ENCODE assay signal across 21 mouse cellular contexts in genomic region chr1:165789963-165790362, GRCm38 (mm10). TPM values are rescaled to one million over a fixed set of nuclear protein-coding genes. Genes with fewer than 3 reads are reported as not detected.
DNase-seq lines count a peak whose midpoint lies in the region; ATAC-seq and TF ChIP-seq lines count a peak whose summit lies in the region.
"Had no signal": no experiment of that assay in that cellular context is flagged by ENCODE, and none has a peak within 500 bp of the region (broad histone marks: within the 10 kb centered on the region; RNA-seq: fewer than 3 reads in every experiment).

No protein-coding gene starts in this region.

- H3K4me3 ChIP-seq in spleen, adult 2 months (ENCODE audit: extremely low read depth, insufficient read depth, insufficient read length): peak overlapping the region; percentile 65; the same call in 1 of the 2 replicates
- H3K4me3 ChIP-seq: embryonic facial prominence, embryonic 15.5 days; forebrain, embryonic 12.5 days; heart, embryonic 13.5 days; hindbrain, embryonic 12.5 days; midbrain, embryonic 12.5 days had no signal

- TF ChIP-seq POLR2A in spleen, adult 2 months (IDR thresholded peaks at IDR 0.05; ENCODE audit: low read depth, low read length): no peak

- no peak for TF ChIP-seq CTCF in spleen, adult 2 months (IDR thresholded peaks at IDR 0.05; ENCODE audit: extremely low read depth, insufficient read depth, insufficient read length, insufficient replicate concordance)

- no peaks in the 10 kb centered on the region for H3K4me1 ChIP-seq in spleen, adult 2 months (ENCODE audit: control insufficient read depth, insufficient read depth, insufficient read length)
- H3K4me1 ChIP-seq: heart, embryonic 13.5 days; midbrain, embryonic 12.5 days had no signal

- 72% methylated on average over 6 of the region's 6 CpGs for WGBS in spleen, adult 2 months

- no peak for DNase-seq in spleen, adult 2 months (ENCODE audit: low read depth in 1 of 2, low spot score in 2 of 2)
- no peak for DNase-seq in spleen, postnatal 10 days (ENCODE audit: low spot score in 2 of 2)
- peak; percentile 78 to 85 for DNase-seq in natural killer cell, adult 2 months (ENCODE audit: low spot score in 2 of 2)
- DNase-seq in thymus, postnatal 36 days: peak; percentile 42 to 53
- no peak for DNase-seq in urinary bladder, adult 2 months (ENCODE audit: low spot score)
- DNase-seq in layer of hippocampus, postnatal 10 days (ENCODE audit: low spot score in 2 of 2): no peak
- DNase-seq in kidney, postnatal 10 days: no peak
- DNase-seq: cerebellum, adult 11-12 months; gastrocnemius, postnatal 25 days; kidney, adult 18-20 months; kidney, postnatal 4 days; lung, postnatal 10 days; right cerebral cortex, postnatal 14 days had no signal

- H3K36me3 ChIP-seq in spleen, adult 2 months (ENCODE audit: control insufficient read depth, insufficient read depth, low read length): no peaks in the 10 kb centered on the region
- H3K36me3 ChIP-seq: embryonic facial prominence, embryonic 15.5 days; forebrain, embryonic 12.5 days; heart, embryonic 13.5 days; hindbrain, embryonic 12.5 days; midbrain, embryonic 12.5 days had no signal

- H3K27ac ChIP-seq in spleen, adult 2 months (ENCODE audit: insufficient read depth, low read length): peak overlapping the region; percentile 93
- H3K27ac ChIP-seq: embryonic facial prominence, embryonic 15.5 days; forebrain, embryonic 12.5 days; heart, embryonic 13.5 days; hindbrain, embryonic 12.5 days; liver, embryonic 14.5 days; midbrain, embryonic 12.5 days had no signal

- H3K27me3 ChIP-seq in spleen, adult 2 months (ENCODE audit: control insufficient read depth, insufficient read depth, low read length): no peaks in the 10 kb centered on the region
- H3K27me3 ChIP-seq: forebrain, embryonic 12.5 days; heart, embryonic 13.5 days had no signal

- peak; percentile 47 for ATAC-seq in inflammation-experienced regulatory T-cells, adult 6 months
- ATAC-seq: Patski had no signal

RNA-seq across cellular contexts. Expression of gene Cd247, which starts 1.5 kb away (rescaled TPM):
- 38.9 and 49.1 TPM in 2 replicates for polyA plus RNA-seq in spleen, adult 2 months (2012; rRNA removed)
- 100 to 1,000 TPM; 373 to 445 (median 435) TPM for polyA plus RNA-seq in inflammation-experienced regulatory T-cells, adult 6 months (2017; shearing (Covaris generic))
- 1.5 and 1.7 TPM in 2 replicates for polyA plus RNA-seq in urinary bladder, adult 2 months (2012; rRNA removed)
- total RNA-seq in layer of hippocampus, postnatal 10 days (2021): under 1 TPM; 0.20 to 0.25 TPM

RNA-seq across cellular contexts. Expression of gene Creg1, which starts 26.4 kb away (rescaled TPM):
- polyA plus RNA-seq in spleen, adult 2 months (2012; rRNA removed): 89.4 and 101 TPM in 2 replicates
- 10 to 100 TPM; 15.6 to 20.4 (median 17.6) TPM for polyA plus RNA-seq in inflammation-experienced regulatory T-cells, adult 6 months (2017; shearing (Covaris generic))
- 63.9 and 64.3 TPM in 2 replicates for polyA plus RNA-seq in urinary bladder, adult 2 months (2012; rRNA removed)
- 10 to 100 TPM; 18.7 to 23.7 TPM for total RNA-seq in layer of hippocampus, postnatal 10 days (2021)

Comparison
In these comparisons a context has a peak if more than half of its experiments do, and no peak if none do; other contexts are left out.
1. DNase-seq: peak in natural killer cell, adult 2 months (2 of 2) and thymus, postnatal 36 days (2 of 2); none in spleen, adult 2 months (0 of 2), spleen, postnatal 10 days (0 of 2), urinary bladder, adult 2 months (single experiment), layer of hippocampus, postnatal 10 days (0 of 2) and kidney, postnatal 10 days (single experiment).
2. RNA of gene Cd247, which starts 1.5 kb away (polyA plus RNA-seq): 373 to 445 TPM in inflammation-experienced regulatory T-cells, adult 6 months and 38.9 to 49.1 TPM in spleen, adult 2 months; 1.5 to 1.7 TPM in urinary bladder, adult 2 months; every median in the first group is over 10 times any median in the second.